Mouse (Mus musculus) granulocyte monocyte progenitor cell, adult 5-6 weeks (primary cell): ENCODE measurements around the gene Cuta. TPM values are rescaled to one million over a fixed set of nuclear protein-coding genes. Genes with fewer than 3 reads are reported as not detected.
"Not testable (repeated sequence)": the region's sequence is repeated elsewhere in the genome, so short reads cannot be mapped to it uniquely, and the experiment has no call there.

ENCODE experiments used
- ATAC-seq: replicated peaks from 2 replicates; pipeline ENCODE4 v1.8.0; 2016; ENCODE audit warnings: mild to moderate bottlenecking, moderate TSS enrichment, inconsistent platforms; ENCODE audit not compliant: poor library complexity, severe bottlenecking
- total RNA-seq, 2 experiments: library from RNA; stranded (forward) in 1 of 2; stranded (reverse) in 1 of 2; fragments of 200-712, 200-1000 nt in 1 of 2; fragments of >200 nt in 1 of 2; fragmentation: Nextera tagmentation in 1 of 2; gene quantifications; 2 replicates each; pipeline ENCODE4 v1.2.3; 2014 to 2017

The Cuta gene
- total RNA-seq, 2 experiments from 2014 or later: 60.5 to 226 TPM

GRCm38 (mm10) chr17:26937883-26938695 lies 1.3 kb downstream of the Cuta start:
- ATAC-seq: no peak

GRCm38 (mm10) chr17:26936921-26937695 lies 2.3 kb downstream of the Cuta start:
- no peak for ATAC-seq

- no peak for ATAC-seq
Observed at GRCm38 (mm10) chr17:26936453-26936852, 2.9 kb downstream of the Cuta start.

GRCm38 (mm10) chr17:26935027-26935426 lies 4.3 kb downstream of the Cuta start:
- ATAC-seq: no peak

GRCm38 (mm10) chr17:26933885-26934827 lies 5.2 kb downstream of the Cuta start:
- no peak for ATAC-seq

- no peak; the same call in 1 of the 2 replicates for ATAC-seq
Observed at GRCm38 (mm10) chr17:26933419-26933818, 6.0 kb downstream of the Cuta start.

- ATAC-seq: peak; percentile 93
Observed at GRCm38 (mm10) chr17:26932839-26933398, 6.5 kb downstream of the Cuta start, which contains the start of gene Phf1. Gene Phf1 (plus strand): TSS chr17:26933052.

- ATAC-seq: peak; percentile 38; the same call in 1 of the 2 replicates
Observed at GRCm38 (mm10) chr17:26931795-26932194, 7.6 kb downstream of the Cuta start.

GRCm38 (mm10) chr17:26925414-26925813 lies 14.0 kb downstream of the Cuta start:
- ATAC-seq: not testable (repeated sequence)

GRCm38 (mm10) chr17:26922368-26922767 lies 17.0 kb downstream of the Cuta start:
- not testable (repeated sequence) for ATAC-seq

GRCm38 (mm10) chr17:26919516-26919915 lies 19.9 kb downstream of the Cuta start:
- not testable (repeated sequence) for ATAC-seq

GRCm38 (mm10) chr17:26918343-26918742 lies 21.0 kb downstream of the Cuta start:
- no peak for ATAC-seq

- not testable (repeated sequence) for ATAC-seq
Observed at GRCm38 (mm10) chr17:26917560-26917959, 21.8 kb downstream of the Cuta start.

- peak; percentile 99 for ATAC-seq
Observed at GRCm38 (mm10) chr17:26916711-26917482, 22.5 kb downstream of the Cuta start, which contains the start of gene Kifc5b. Gene Kifc5b (plus strand): TSS chr17:26917091.

- ATAC-seq: no peak
Observed at GRCm38 (mm10) chr17:26915248-26915647, 24.1 kb downstream of the Cuta start.

- not testable (repeated sequence) for ATAC-seq
Observed at GRCm38 (mm10) chr17:26907506-26907905, 31.9 kb downstream of the Cuta start.

- no peak for ATAC-seq
Observed at GRCm38 (mm10) chr17:26904320-26904719, 35.0 kb downstream of the Cuta start.

GRCm38 (mm10) chr17:26900916-26901315 lies 38.5 kb downstream of the Cuta start:
- ATAC-seq: no peak

- peak; percentile 68 for ATAC-seq
Observed at GRCm38 (mm10) chr17:26895578-26895977, 43.8 kb downstream of the Cuta start.
